12 mouse cellular contexts compared by ENCODE assay signal in the genomic region with DNA sequence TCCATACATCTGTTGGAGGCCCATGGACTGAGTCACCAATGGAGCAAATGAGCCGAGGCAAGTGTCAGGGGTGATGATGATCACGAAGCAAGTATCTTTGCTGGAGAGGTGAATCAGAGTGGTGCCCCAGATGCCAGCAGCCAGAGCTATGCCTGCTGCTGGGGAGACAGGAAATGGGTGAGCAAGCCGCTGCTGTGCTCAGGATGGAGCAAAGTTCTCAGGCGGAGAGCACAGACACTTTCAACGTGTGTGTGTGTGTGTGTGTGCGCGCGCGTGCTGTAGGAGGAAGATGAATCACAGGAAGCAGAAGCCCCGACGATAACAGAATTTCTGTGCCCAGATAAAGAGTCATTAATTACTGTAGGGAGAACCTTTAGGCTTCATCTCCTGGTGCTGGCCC. TPM values are rescaled to one million over a fixed set of nuclear protein-coding genes. Genes with fewer than 3 reads are reported as not detected.
DNase-seq lines count a peak whose midpoint lies in the region; ATAC-seq and TF ChIP-seq lines count a peak whose summit lies in the region.
"Had no signal": no experiment of that assay in that cellular context is flagged by ENCODE, and none has a peak within 500 bp of the region (broad histone marks: within the 10 kb centered on the region; RNA-seq: fewer than 3 reads in every experiment).

No protein-coding gene starts in this region.

- no peaks in the 10 kb centered on the region for H3K9me3 ChIP-seq in kidney, postnatal 0 days (replicated peaks; ENCODE audit: low read length)
- H3K9me3 ChIP-seq: embryonic facial prominence, embryonic 10.5 days had no signal

- H3K27me3 ChIP-seq in kidney, postnatal 0 days (ENCODE audit: insufficient read depth, low read length): no peaks in the 10 kb centered on the region

- no peak overlapping the region for H3K9ac ChIP-seq in kidney, postnatal 0 days (ENCODE audit: low read depth, low read length)

- ATAC-seq in kidney, postnatal 0 days (replicated peaks; ENCODE audit: low FRiP score, low read depth): no peak

- no peak overlapping the region for H3K27ac ChIP-seq in kidney, postnatal 0 days
- H3K27ac ChIP-seq: embryonic facial prominence, embryonic 10.5 days had no signal

- 79% methylated on average over 11 of the region's 11 CpGs for WGBS in kidney, postnatal 0 days

- no peaks in the 10 kb centered on the region for H3K36me3 ChIP-seq in kidney, postnatal 0 days (ENCODE audit: insufficient read depth, low read length)
- H3K36me3 ChIP-seq: embryonic facial prominence, embryonic 10.5 days had no signal

- DNase-seq in kidney, postnatal 0 days (ENCODE audit: low spot score): peak; percentile 24
- no peak for DNase-seq in kidney, adult 18-20 months
- peak; percentile 75 for DNase-seq in Muller cell, postnatal 12 days (ENCODE audit: inconsistent ontology term)
- DNase-seq in lung, postnatal 25 days (ENCODE audit: low spot score): peak; percentile 12
- peak; percentile 91 for DNase-seq in thymus, postnatal 0 days (ENCODE audit: low spot score)
- DNase-seq in gastrocnemius, postnatal 14 days: no peak
- DNase-seq in right cerebral cortex, postnatal 14 days: no peak
- no peak for DNase-seq in layer of hippocampus, adult 9-11 months
- DNase-seq: heart, postnatal 36 days had no signal

- intact Hi-C loops in gastrocnemius, postnatal 14 days (cut with DNase I; ENCODE audit: low total_unique reads): no loop called here

- no peak for TF ChIP-seq CTCF in kidney, postnatal 0 days (IDR thresholded peaks at IDR 0.05; ENCODE audit: low read depth)

- no peak overlapping the region for H3K4me3 ChIP-seq in kidney, postnatal 0 days (replicated peaks; ENCODE audit: low read depth, low read length)
- H3K4me3 ChIP-seq: embryonic facial prominence, embryonic 10.5 days had no signal

- H3K4me2 ChIP-seq in kidney, postnatal 0 days (ENCODE audit: low read length): no peak overlapping the region

- H3K4me1 ChIP-seq in kidney, postnatal 0 days (replicated peaks; ENCODE audit: insufficient read depth, low read length): no peaks in the 10 kb centered on the region

RNA-seq across cellular contexts. Expression of gene Dntt, which starts 1.9 kb away (rescaled TPM):
- 0.09 and 0.17 TPM in 2 replicates for polyA plus RNA-seq in kidney, postnatal 0 days (2015; fragmentation: Nextera tagmentation; extraction: Ambion mirVana)
- 140 and 151 TPM in 2 replicates for polyA plus RNA-seq in thymus, postnatal 0 days (2015; fragmentation: Nextera tagmentation; extraction: Ambion mirVana)
- not detected for total RNA-seq in gastrocnemius, postnatal 14 days (2021)
- total RNA-seq: ES-E14; heart, postnatal 36 days had no signal
- polyA plus RNA-seq: embryonic facial prominence, embryonic 10.5 days; limb, embryonic 14.5 days had no signal

RNA-seq across cellular contexts. Expression of gene Blnk, which starts 36.7 kb away (rescaled TPM):
- polyA plus RNA-seq in kidney, postnatal 0 days (2015; fragmentation: Nextera tagmentation; extraction: Ambion mirVana): 29.7 and 29.9 TPM in 2 replicates
- polyA plus RNA-seq in thymus, postnatal 0 days (2015; fragmentation: Nextera tagmentation; extraction: Ambion mirVana): 4.7 and 5.5 TPM in 2 replicates
- total RNA-seq in gastrocnemius, postnatal 14 days (2021): under 1 TPM; 0.55 to 0.82 TPM

RNA-seq across cellular contexts. Expression of gene Opalin, which starts 45.9 kb away (rescaled TPM):
- not detected in 2 replicates for polyA plus RNA-seq in kidney, postnatal 0 days (2015; fragmentation: Nextera tagmentation; extraction: Ambion mirVana)
- polyA plus RNA-seq in thymus, postnatal 0 days (2015; fragmentation: Nextera tagmentation; extraction: Ambion mirVana): 0.09 and 0.12 TPM in 2 replicates
- not detected for total RNA-seq in gastrocnemius, postnatal 14 days (2021)
- total RNA-seq: ES-E14; heart, postnatal 36 days had no signal
- polyA plus RNA-seq: embryonic facial prominence, embryonic 10.5 days; limb, embryonic 14.5 days had no signal

Comparison
In these comparisons a context has a peak if more than half of its experiments do, and no peak if none do; other contexts are left out.
1. DNase-seq: peak in kidney, postnatal 0 days (single experiment), Muller cell, postnatal 12 days (single experiment), lung, postnatal 25 days (single experiment) and thymus, postnatal 0 days (single experiment); none in kidney, adult 18-20 months (single experiment), gastrocnemius, postnatal 14 days (single experiment), right cerebral cortex, postnatal 14 days (single experiment) and layer of hippocampus, adult 9-11 months (single experiment).
2. RNA of gene Dntt, which starts 1.9 kb away (polyA plus RNA-seq): 140 to 151 TPM in thymus, postnatal 0 days; 0.09 to 0.17 TPM in kidney, postnatal 0 days; every median in the first group is over 100 times any median in the second.